Mouse (Mus musculus) left cerebral cortex, adult 2 months (tissue): ENCODE measurements around the gene Ipp. TPM values are rescaled to one million over a fixed set of nuclear protein-coding genes. Genes with fewer than 3 reads are reported as not detected.

Experiments
- DNase-seq, 2 experiments: peaks; one replicate each; pipeline ENCODE4 v3.0.0; 2021 to 2022; ENCODE audit warnings: low spot score in 2 of 2, mixed read lengths in 1 of 2; ENCODE audit errors: extremely low spot score in 1 of 2
- H3K27ac ChIP-seq: fragments of 200-600 bp; 2 replicates; pipeline ENCODE4 v1.8.1; 2022
- H3K4me3 ChIP-seq: fragments of 200-600 bp; 2 replicates; pipeline ENCODE4 v1.8.1; 2022
- CTCF ChIP-seq: fragments of 200-600 bp; IDR thresholded peaks from 2 replicates; pipeline ENCODE4 v1.8.1; 2022; ENCODE audit warnings: antibody characterized with exemption, mild to moderate bottlenecking, moderate library complexity
- intact Hi-C: fragments of 180-260 bp; cut with DNase I; formaldehyde crosslinking; loops from one replicate; pipeline ENCODE4 v1.15.1; 2025
- long read RNA-seq, 2 experiments: library from polyadenylated mRNA; stranded (forward); transcript quantifications; one replicate each; pipeline ENCODE4 v2.0.0; 2021; ENCODE audit warnings: borderline mapping rate in 2 of 2
- total RNA-seq, 2 experiments: library from RNA; stranded (reverse); gene quantifications; 2 replicates each; pipeline ENCODE4 v1.2.3; 2021

Gene Ipp
- 10 to 100 TPM; 17.8 to 20.2 TPM for total RNA-seq
- long read RNA-seq, experiment 1, partial matches to known transcripts: 6 of 8 reads
- long read RNA-seq, experiment 1, other reads (novel, unspliced or antisense): 1 of 8 reads
- long read RNA-seq, experiment 2, partial matches to known transcripts: 1 of 4 reads
- long read RNA-seq, experiment 2, other reads (novel, unspliced or antisense): 2 of 4 reads

- intact Hi-C loops: loop anchor here (1.0 to 5.0 kb wide), 3 partner anchors 43 to 165 kb away; partner anchors contain the start of gene Mast2
- Histone ChIP-seq H3K27ac (peak within 1 kb of the TSS; percentile 90), H3K4me3 (peak within 1 kb of the TSS; percentile 60)
- TF ChIP-seq CTCF: peak; percentile 14
- DNase-seq: peak; percentile 94
These were observed at the start of gene Ipp for GRCm38 (mm10) chr4:116507425-116508218. Gene Ipp (plus strand): TSS chr4:116507549.

- TF ChIP-seq CTCF: no peak
- intact Hi-C loops: loop anchor here (5.0 kb wide), 1 partner anchor 95 kb away; the partner anchor contains the start of genes Gpbp1l1 and Tmem69
- H3K27ac ChIP-seq: no peak overlapping the region
- no peak for DNase-seq
- H3K4me3 ChIP-seq: no peak overlapping the region
These were observed 45.4 kb upstream of the Ipp start for GRCm38 (mm10) chr4:116461943-116462342.

GRCm38 (mm10) chr4:116463231-116464125 is 43.9 kb upstream of the Ipp start:
- no peak for TF ChIP-seq CTCF
- intact Hi-C loops: loop anchor here (1.0 to 5.0 kb wide), 2 partner anchors 44 to 94 kb away; partner anchors contain the start of genes Gpbp1l1, Ipp and Tmem69
- H3K4me3 ChIP-seq: peak overlapping the region; percentile 88

GRCm38 (mm10) chr4:116464126-116464981 is 43.0 kb upstream of the Ipp start, which contains the start of gene Mast2:
Gene Mast2 (minus strand): TSS chr4:116464183.
- peak within 1 kb of the TSS; percentile 77 for H3K27ac ChIP-seq
- H3K4me3 ChIP-seq: peak within 1 kb of the TSS; percentile 88
- intact Hi-C loops: loop anchor here (1.0 to 5.0 kb wide), 2 partner anchors 43 to 93 kb away; partner anchors contain the start of genes Gpbp1l1, Ipp and Tmem69
- DNase-seq: peak; percentile 80 to 85
- no peak for TF ChIP-seq CTCF

More at GRCm38 (mm10) chr4:116463231-116464125, 43.9 kb upstream of the Ipp start:
- DNase-seq: peak; percentile 31 to 34
- peak overlapping the region; percentile 77 for H3K27ac ChIP-seq

DNA sequence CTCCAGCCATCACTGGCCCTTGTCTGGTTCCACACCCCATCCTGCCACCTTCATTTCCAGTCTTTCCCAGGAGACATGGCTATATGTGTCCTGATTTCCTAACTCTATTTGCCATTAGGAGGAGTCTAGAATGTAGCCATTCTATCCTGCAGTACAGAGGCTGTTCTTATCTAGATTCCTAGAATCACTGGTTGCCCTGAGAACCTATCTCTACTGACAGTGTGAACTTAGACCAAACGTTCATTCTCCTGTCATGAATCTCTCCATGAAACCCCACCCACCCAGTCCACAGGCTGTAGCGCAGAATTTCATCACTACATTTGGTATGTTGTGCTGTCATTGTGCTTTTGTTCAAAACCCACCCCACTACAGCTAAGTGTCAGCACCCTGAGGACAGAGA is 26.0 kb upstream of the Ipp start:
- DNase-seq: no peak
- no peak overlapping the region for H3K27ac ChIP-seq
- no peak for TF ChIP-seq CTCF
- no peak overlapping the region for H3K4me3 ChIP-seq
- intact Hi-C loops: no loop called here

DNA sequence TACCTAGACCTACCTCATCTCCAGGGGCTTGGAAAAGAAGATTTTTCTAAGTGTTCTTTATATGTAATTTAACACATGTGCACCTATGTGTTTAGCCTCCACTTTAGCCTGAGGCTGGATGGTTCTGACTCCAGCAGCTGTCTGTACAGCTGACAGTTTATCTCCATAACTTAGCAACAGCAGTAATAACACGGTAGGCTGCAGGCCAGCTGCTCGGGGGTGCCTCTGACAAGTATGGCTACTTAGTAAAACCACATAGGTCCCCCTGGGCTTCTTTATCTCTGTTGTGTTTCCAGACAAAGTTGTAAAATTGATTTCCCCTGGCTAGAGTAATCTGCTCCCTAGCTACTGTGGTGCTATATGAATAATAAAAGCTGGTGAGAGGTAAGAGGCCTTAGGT is 23.9 kb upstream of the Ipp start:
- intact Hi-C loops: no loop called here
- no peak overlapping the region for H3K4me3 ChIP-seq
- no peak for DNase-seq
- H3K27ac ChIP-seq: no peak overlapping the region
- no peak for TF ChIP-seq CTCF

- intact Hi-C loops: no loop called here
- no peak for DNase-seq
These were observed 16.2 kb upstream of the Ipp start for GRCm38 (mm10) chr4:116491119-116491536.

GRCm38 (mm10) chr4:116491886-116492285 is 15.5 kb upstream of the Ipp start:
- intact Hi-C loops: no loop called here

More at GRCm38 (mm10) chr4:116491119-116491536, 16.2 kb upstream of the Ipp start:
- Histone ChIP-seq H3K27ac (no peak overlapping the region), H3K4me3 (no peak overlapping the region)
- no peak for TF ChIP-seq CTCF

GRCm38 (mm10) chr4:116492460-116492859 is 14.9 kb upstream of the Ipp start:
- intact Hi-C loops: no loop called here
- no peak for TF ChIP-seq CTCF
- DNase-seq: no peak
- Histone ChIP-seq H3K4me3 (no peak overlapping the region), H3K27ac (no peak overlapping the region)

More at GRCm38 (mm10) chr4:116491886-116492285, 15.5 kb upstream of the Ipp start:
- TF ChIP-seq CTCF: no peak
- DNase-seq: no peak
- Histone ChIP-seq H3K4me3 (no peak overlapping the region), H3K27ac (no peak overlapping the region)

- no peak for TF ChIP-seq CTCF
- no peak for DNase-seq
- Histone ChIP-seq H3K27ac (no peak overlapping the region), H3K4me3 (no peak overlapping the region)
- intact Hi-C loops: no loop called here
These were observed 13.7 kb upstream of the Ipp start for GRCm38 (mm10) chr4:116493646-116494045.
